Mouse (Mus musculus): Measurements from ENCODE around the gene Phldb1. TPM values are rescaled to one million over a fixed set of nuclear protein-coding genes. Genes with fewer than 3 reads are reported as not detected.
"Not testable (repeated sequence)": the region's sequence is repeated elsewhere in the genome, so short reads cannot be mapped to it uniquely, and the experiment has no call there.

Gene Phldb1
- total and polyA plus RNA-seq, 3 experiments = 13.8 to 23.0 TPM; not detected in 1

GRCm38 (mm10) chr9:44641616-44642015 lies 93.4 kb downstream of the Phldb1 start:
- H3K27ac ChIP-seq (ENCODE audit: control insufficient read depth, low read depth, low read length) = no peak overlapping the region
- no peak for DNase-seq (ENCODE audit: low read depth, low spot score)
- TF ChIP-seq POLR2AphosphoS2 (IDR thresholded peaks at IDR 0.05; ENCODE audit: low read length) (peak; percentile 79), MAX (IDR thresholded peaks at IDR 0.05; ENCODE audit: low read length) (no peak)
- peaks cover 0 to 9% of the 10 kb centered on the region in 2 experiments; a peak in 1 of 4 replicates for H3K36me3 ChIP-seq (ENCODE audit: control insufficient read depth in 1 of 2, insufficient read depth in 2 of 2, low read length in 2 of 2)
- 0 out of 4 replicates have a peak, but pooled peaks cover 0 to 3% of the 10 kb centered on the region in 2 experiments for H3K4me1 ChIP-seq (ENCODE audit: control insufficient read depth in 1 of 2, insufficient read depth in 2 of 2, low read length in 2 of 2)
- no peak overlapping the region for H3K9ac ChIP-seq (ENCODE audit: control insufficient read depth, low read depth, low read length, poor library complexity, severe bottlenecking)
- H3K4me3 ChIP-seq (ENCODE audit: control insufficient read depth in 1 of 2, insufficient read depth in 1 of 2, low read depth in 2 of 2, low read length in 2 of 2) = no peak overlapping the region
- H3K79me2 ChIP-seq (ENCODE audit: control insufficient read depth, insufficient read depth, low read length, poor library complexity) = no peaks in the 10 kb centered on the region
- H3K27me3 ChIP-seq (ENCODE audit: control insufficient read depth in 1 of 2, insufficient read depth in 2 of 2, low read length in 2 of 2) = no peaks in the 10 kb centered on the region
- no peaks in the 10 kb centered on the region for H3K9me3 ChIP-seq (replicated peaks; ENCODE audit: insufficient read depth, low read length)

GRCm38 (mm10) chr9:44640646-44641357 lies 94.2 kb downstream of the Phldb1 start:
- TF ChIP-seq BHLHE40 (IDR thresholded peaks at IDR 0.05; ENCODE audit: borderline replicate concordance, low read depth, low read length) (no peak), POLR2A (IDR thresholded peaks at IDR 0.05; ENCODE audit: control insufficient read depth in 1 of 2, insufficient read depth in 1 of 2, low read depth in 1 of 2, low read length in 2 of 2, poor library complexity in 1 of 2) (0 out of 4 replicates have a peak, but pooled peaks of 1 of the 2 experiments have one; percentile 20), ZNF384 (IDR thresholded peaks at IDR 0.05; ENCODE audit: low read depth, low read length) (peak; percentile 81)
- H3K9ac ChIP-seq (ENCODE audit: control insufficient read depth, low read depth, low read length, poor library complexity, severe bottlenecking) = no peak overlapping the region
- peak; percentile 21 for DNase-seq (ENCODE audit: low read depth, low spot score)

GRCm38 (mm10) chr9:44640028-44640427 lies 95.0 kb downstream of the Phldb1 start:
- H3K9ac ChIP-seq (ENCODE audit: control insufficient read depth, low read depth, low read length, poor library complexity, severe bottlenecking); H3K27ac ChIP-seq (ENCODE audit: control insufficient read depth, low read depth, low read length); H3K27me3 ChIP-seq (ENCODE audit: control insufficient read depth in 1 of 2, insufficient read depth in 2 of 2, low read length in 2 of 2); H3K4me3 ChIP-seq (ENCODE audit: control insufficient read depth in 1 of 2, insufficient read depth in 1 of 2, low read depth in 2 of 2, low read length in 2 of 2); DNase-seq (ENCODE audit: low read depth, low spot score); H3K79me2 ChIP-seq (ENCODE audit: control insufficient read depth, insufficient read depth, low read length, poor library complexity); H3K4me1 ChIP-seq (ENCODE audit: control insufficient read depth in 1 of 2, insufficient read depth in 2 of 2, low read length in 2 of 2); H3K9me3 ChIP-seq (replicated peaks; ENCODE audit: insufficient read depth, low read length): not testable (repeated sequence)
- H3K36me3 ChIP-seq (ENCODE audit: control insufficient read depth in 1 of 2, insufficient read depth in 2 of 2, low read length in 2 of 2) = peaks cover 0 to 18% of the 10 kb centered on the region in 2 experiments; a peak in 2 of 4 replicates

More at GRCm38 (mm10) chr9:44640646-44641357, 94.2 kb downstream of the Phldb1 start:
- Histone ChIP-seq H3K4me3 (ENCODE audit: control insufficient read depth in 1 of 2, insufficient read depth in 1 of 2, low read depth in 2 of 2, low read length in 2 of 2) (no peak overlapping the region), H3K79me2 (ENCODE audit: control insufficient read depth, insufficient read depth, low read length, poor library complexity) (no peaks in the 10 kb centered on the region), H3K4me1 (ENCODE audit: control insufficient read depth in 1 of 2, insufficient read depth in 2 of 2, low read length in 2 of 2) (no peaks in the 10 kb centered on the region), H3K9me3 (replicated peaks; ENCODE audit: insufficient read depth, low read length) (no peaks in the 10 kb centered on the region), H3K27ac (ENCODE audit: control insufficient read depth, low read depth, low read length) (no peak overlapping the region), H3K27me3 (ENCODE audit: control insufficient read depth in 1 of 2, insufficient read depth in 2 of 2, low read length in 2 of 2) (no peaks in the 10 kb centered on the region), H3K36me3 (ENCODE audit: control insufficient read depth in 1 of 2, insufficient read depth in 2 of 2, low read length in 2 of 2) (peaks cover 0 to 13% of the 10 kb centered on the region in 2 experiments; a peak in 2 of 4 replicates)

- H3K9ac ChIP-seq (ENCODE audit: control insufficient read depth, low read depth, low read length, poor library complexity, severe bottlenecking); H3K27ac ChIP-seq (ENCODE audit: control insufficient read depth, low read depth, low read length); H3K4me3 ChIP-seq (ENCODE audit: control insufficient read depth in 1 of 2, insufficient read depth in 1 of 2, low read depth in 2 of 2, low read length in 2 of 2); DNase-seq (ENCODE audit: low read depth, low spot score); H3K79me2 ChIP-seq (ENCODE audit: control insufficient read depth, insufficient read depth, low read length, poor library complexity); H3K27me3 ChIP-seq (ENCODE audit: control insufficient read depth in 1 of 2, insufficient read depth in 2 of 2, low read length in 2 of 2); H3K4me1 ChIP-seq (ENCODE audit: control insufficient read depth in 1 of 2, insufficient read depth in 2 of 2, low read length in 2 of 2); H3K9me3 ChIP-seq (replicated peaks; ENCODE audit: insufficient read depth, low read length): not testable (repeated sequence)
- peaks cover 0 to 29% of the 10 kb centered on the region in 2 experiments; a peak in 2 of 4 replicates for H3K36me3 ChIP-seq (ENCODE audit: control insufficient read depth in 1 of 2, insufficient read depth in 2 of 2, low read length in 2 of 2)
Measured at GRCm38 (mm10) chr9:44638726-44639125, 96.3 kb downstream of the Phldb1 start.
